Mouse (Mus musculus) ES-E14 (cell line): ENCODE data around the gene Pou2f2.

Experiments used
- CHD2 ChIP-seq: IDR thresholded peaks from 2 replicates; pipeline ENCODE4 v1.6.1; 2014; ENCODE audit warnings: mild to moderate bottlenecking, low read depth, low read length, inconsistent platforms
- HCFC1 ChIP-seq: IDR thresholded peaks from 2 replicates; pipeline ENCODE4 v1.6.1; 2012; ENCODE audit warnings: low read length, inconsistent platforms, borderline replicate concordance; ENCODE audit not compliant: insufficient read depth
- MAFK ChIP-seq: IDR thresholded peaks from 2 replicates; pipeline ENCODE4 v1.6.1; 2014; ENCODE audit warnings: mild to moderate bottlenecking, low read depth, low read length, inconsistent platforms; ENCODE audit not compliant: insufficient read depth
- ZC3H11A ChIP-seq: IDR thresholded peaks from 2 replicates; pipeline ENCODE4 v1.6.1; 2012; ENCODE audit warnings: low read depth, mild to moderate bottlenecking, inconsistent platforms, low read length, borderline replicate concordance
- ZNF384 ChIP-seq: IDR thresholded peaks from 2 replicates; pipeline ENCODE4 v1.6.1; 2012; ENCODE audit warnings: low read depth, low read length, inconsistent platforms

- no peak for TF ChIP-seq MAFK
- no peak for TF ChIP-seq CHD2
- no peak for TF ChIP-seq ZC3H11A
- TF ChIP-seq ZNF384: no peak
- TF ChIP-seq HCFC1: no peak
Observed at GRCm38 (mm10) chr7:25219416-25219750, 39.9 kb upstream of the Pou2f2 start.
